Mouse (Mus musculus) thymus, adult 2 months (tissue): Measurements from ENCODE around the gene Hoxc13. TPM values are rescaled to one million over a fixed set of nuclear protein-coding genes. Genes with fewer than 3 reads are reported as not detected.

Experiments
- DNase-seq: peaks from one replicate; pipeline ENCODE4 v3.0.0; 2021
- H3K27ac ChIP-seq: fragments of 200-500 bp; 2 replicates; pipeline ENCODE4 v1.5.1; 2012; ENCODE audit warnings: low read length, control low read depth; ENCODE audit not compliant: control insufficient read depth, insufficient read depth
- H3K27me3 ChIP-seq: fragments of 200-500 bp; 2 replicates; pipeline ENCODE4 v1.6.1; 2012; ENCODE audit warnings: mild to moderate bottlenecking, low read length, moderate library complexity, mixed read lengths; ENCODE audit not compliant: control insufficient read depth, insufficient read depth
- H3K36me3 ChIP-seq: fragments of 200-500 bp; 2 replicates; pipeline ENCODE4 v1.6.1; 2012; ENCODE audit warnings: mild to moderate bottlenecking, low read length, moderate library complexity; ENCODE audit not compliant: control insufficient read depth, insufficient read depth
- H3K4me1 ChIP-seq: fragments of 200-500 bp; replicated peaks from 2 replicates; pipeline ENCODE4 v1.6.1; 2012; ENCODE audit warnings: low read length; ENCODE audit not compliant: control insufficient read depth, insufficient read depth
- H3K4me3 ChIP-seq: fragments of 200-500 bp; 2 replicates; pipeline ENCODE4 v1.5.1; 2012; ENCODE audit warnings: mild to moderate bottlenecking, low read length, control low read depth, moderate library complexity; ENCODE audit not compliant: control insufficient read depth, insufficient read depth
- CTCF ChIP-seq: fragments of 200-500 bp; IDR thresholded peaks from 2 replicates; pipeline ENCODE4 v1.5.1; 2012; ENCODE audit warnings: mild to moderate bottlenecking, control low read depth, low read length, moderate library complexity, borderline replicate concordance; ENCODE audit not compliant: control insufficient read depth, poor library complexity, insufficient read depth; ENCODE audit errors: extremely low read depth
- POLR2A ChIP-seq: fragments of 200-500 bp; IDR thresholded peaks from 2 replicates; pipeline ENCODE4 v1.6.1; 2012; ENCODE audit warnings: mild to moderate bottlenecking, low read length, control low read depth, moderate library complexity; ENCODE audit not compliant: control insufficient read depth, poor library complexity, insufficient read depth; ENCODE audit errors: extremely low read depth
- WGBS: fragments of 180-500 bp; shearing (Covaris S2); methylation state at CpG from one replicate; pipeline ENCODE4 v1.1.7; 2018; 5-methylcytosine and 5-hydroxymethylcytosine counted together
- polyA plus RNA-seq: library from polyadenylated mRNA; depleted of rRNA; stranded (reverse); fragments of >200 nt; gene quantifications from 2 replicates; pipeline ENCODE4 v1.2.3, GENCODE M21; 2012

Gene Hoxc13
- polyA plus RNA-seq, 1 experiment: not detected

- DNase-seq: no peak
- WGBS: 10% methylated on average over 12 of the region's 12 CpGs
- no peak within 1 kb of the TSS for H3K27ac ChIP-seq
- no peaks in the 10 kb centered on the region for H3K36me3 ChIP-seq
- peaks cover 33% of the 10 kb centered on the region for H3K27me3 ChIP-seq
- H3K4me3 ChIP-seq: no peak within 1 kb of the TSS
- H3K4me1 ChIP-seq: no peaks in the 10 kb centered on the region
- no peak for TF ChIP-seq CTCF
- no peak for TF ChIP-seq POLR2A
Observed at GRCm38 (mm10) chr15:102967312-102967510, 46.3 kb downstream of the Hoxc13 start, which contains the start of gene Hoxc5. TSS of gene Hoxc5 (plus strand) at chr15:102967443.

GRCm38 (mm10) chr15:102967511-102968397 lies 46.9 kb downstream of the Hoxc13 start:
- Histone ChIP-seq H3K27ac (no peak overlapping the region), H3K27me3 (peaks cover 31% of the 10 kb centered on the region), H3K36me3 (no peaks in the 10 kb centered on the region), H3K4me1 (no peaks in the 10 kb centered on the region), H3K4me3 (no peak overlapping the region)
- TF ChIP-seq POLR2A (no peak), CTCF (no peak)
- WGBS: 11% methylated on average over 34 of the region's 34 CpGs
- DNase-seq: no peak

DNA sequence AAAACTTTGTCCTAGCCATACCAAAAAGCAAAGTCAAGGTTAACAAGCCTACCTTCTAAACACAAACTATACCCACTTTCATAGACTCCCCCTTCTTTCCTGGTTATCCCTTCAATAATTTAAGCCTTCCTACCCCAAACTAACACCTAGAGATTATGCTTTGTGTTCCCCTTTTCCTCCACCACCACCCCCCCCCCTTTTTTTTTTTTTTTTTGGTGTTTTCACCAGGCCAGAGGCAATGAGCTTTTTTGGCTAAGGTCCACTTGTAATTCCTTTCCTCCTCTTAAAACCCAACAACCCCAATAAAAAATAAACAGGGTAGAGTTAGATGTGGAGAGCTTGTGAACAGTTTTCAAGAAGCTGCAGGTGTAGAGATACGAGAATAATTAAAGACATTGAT lies 48.4 kb downstream of the Hoxc13 start:
- Histone ChIP-seq H3K27ac (no peak overlapping the region), H3K27me3 (peaks cover 26% of the 10 kb centered on the region), H3K4me1 (no peaks in the 10 kb centered on the region), H3K4me3 (no peak overlapping the region), H3K36me3 (no peaks in the 10 kb centered on the region)
- 59% methylated on average over 1 of the region's 1 CpGs for WGBS
- DNase-seq: no peak
- no peak for TF ChIP-seq CTCF
- TF ChIP-seq POLR2A: no peak

GRCm38 (mm10) chr15:102970740-102971139 lies 49.8 kb downstream of the Hoxc13 start:
- H3K27ac ChIP-seq: no peak overlapping the region
- peaks cover 24% of the 10 kb centered on the region for H3K27me3 ChIP-seq
- DNase-seq: no peak
- no peak overlapping the region for H3K4me3 ChIP-seq
- WGBS: 3% methylated on average over 12 of the region's 12 CpGs
- H3K4me1 ChIP-seq: no peaks in the 10 kb centered on the region
- no peak for TF ChIP-seq POLR2A
- no peak for TF ChIP-seq CTCF
- H3K36me3 ChIP-seq: no peaks in the 10 kb centered on the region

DNA sequence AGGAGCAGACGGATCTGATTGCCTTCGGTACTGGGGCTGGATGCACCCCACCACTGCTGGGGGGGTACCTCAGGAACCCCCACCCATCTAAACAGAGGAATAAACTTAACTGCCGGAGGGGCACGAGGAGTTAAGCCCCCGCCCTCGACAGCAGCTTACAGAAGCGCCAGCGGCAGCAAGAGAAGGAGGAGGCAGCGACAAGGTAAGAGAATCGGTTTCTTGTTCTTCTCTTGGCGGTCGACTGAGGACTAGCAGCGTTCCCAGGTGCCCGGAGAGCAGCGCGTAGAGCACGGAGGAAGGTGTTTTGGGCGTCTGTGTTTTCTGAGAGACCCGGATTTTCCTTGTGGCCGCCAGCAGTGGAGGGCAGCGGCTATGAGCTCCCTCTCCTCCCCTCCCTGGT lies 51.4 kb downstream of the Hoxc13 start:
- H3K27me3 ChIP-seq: peaks cover 26% of the 10 kb centered on the region
- H3K4me1 ChIP-seq: no peaks in the 10 kb centered on the region
- no peak for DNase-seq
- no peaks in the 10 kb centered on the region for H3K36me3 ChIP-seq
- H3K4me3 ChIP-seq: no peak overlapping the region
- no peak overlapping the region for H3K27ac ChIP-seq
- no peak for TF ChIP-seq CTCF
- TF ChIP-seq POLR2A: no peak
- 3% methylated on average over 21 of the region's 21 CpGs for WGBS

DNA sequence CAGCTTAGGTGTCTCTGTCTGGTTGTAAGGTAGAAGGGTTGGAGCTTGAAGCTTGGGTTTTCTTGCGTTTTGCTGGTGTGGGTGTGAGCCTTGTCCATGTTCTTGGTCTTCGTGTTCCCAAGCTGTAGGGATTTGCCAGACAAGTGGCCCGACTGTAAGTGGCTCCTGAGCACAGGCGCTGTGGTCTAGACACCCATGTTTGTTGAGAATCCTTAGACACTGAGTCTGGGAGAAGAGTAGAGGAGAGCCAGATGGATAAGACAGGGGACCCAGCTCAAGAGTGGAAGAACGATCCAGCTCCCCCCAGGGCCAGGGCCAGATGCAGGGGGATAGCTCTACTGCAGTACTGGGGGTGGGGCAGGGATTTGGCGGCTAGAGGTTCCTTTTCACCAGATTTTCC lies 51.9 kb downstream of the Hoxc13 start:
- WGBS: 8% methylated on average over 6 of the region's 6 CpGs
- TF ChIP-seq POLR2A: no peak
- TF ChIP-seq CTCF: no peak
- H3K4me1 ChIP-seq: no peaks in the 10 kb centered on the region
- peaks cover 27% of the 10 kb centered on the region for H3K27me3 ChIP-seq
- no peaks in the 10 kb centered on the region for H3K36me3 ChIP-seq
- H3K27ac ChIP-seq: no peak overlapping the region
- no peak for DNase-seq
- H3K4me3 ChIP-seq: no peak overlapping the region

DNA sequence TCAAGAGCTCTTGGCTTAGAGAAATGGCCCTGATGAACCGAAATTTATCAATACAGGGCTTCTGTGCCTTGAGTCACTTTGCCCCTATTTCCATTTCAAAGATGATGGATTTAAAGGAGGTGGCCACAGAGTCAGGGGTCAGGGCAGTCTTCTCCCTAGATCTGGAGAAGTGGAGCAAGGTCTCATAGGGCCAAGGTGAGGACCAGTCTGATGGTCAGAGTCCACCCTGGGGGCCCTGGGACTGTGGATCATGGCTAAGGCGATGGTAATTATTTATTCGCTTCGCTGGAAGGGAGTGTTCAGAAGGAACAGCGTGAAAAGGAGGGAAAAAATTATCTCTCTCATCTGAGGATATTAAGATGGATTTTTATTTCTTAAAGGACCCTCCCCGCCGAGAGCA lies 54.1 kb downstream of the Hoxc13 start:
- H3K27me3 ChIP-seq: peaks cover 32% of the 10 kb centered on the region
- TF ChIP-seq POLR2A (no peak), CTCF (no peak)
- H3K27ac ChIP-seq: no peak overlapping the region
- DNase-seq: no peak
- no peaks in the 10 kb centered on the region for H3K36me3 ChIP-seq
- H3K4me3 ChIP-seq: no peak overlapping the region
- H3K4me1 ChIP-seq: no peaks in the 10 kb centered on the region
- 24% methylated on average over 7 of the region's 7 CpGs for WGBS
